Mouse (Mus musculus) adrenal gland, postnatal 14 days (tissue): Measurements from ENCODE around the gene Emc7. TPM values are rescaled to one million over a fixed set of nuclear protein-coding genes. Genes with fewer than 3 reads are reported as not detected.
"Not testable (repeated sequence)": the region's sequence is repeated elsewhere in the genome, so short reads cannot be mapped to it uniquely, and the experiment has no call there.

ENCODE experiments used
- DNase-seq: peaks from one replicate; pipeline ENCODE4 v3.0.0; 2021; ENCODE audit warnings: mixed read lengths
- long read RNA-seq, 2 experiments: library from polyadenylated mRNA; stranded (forward); transcript quantifications; one replicate each; pipeline ENCODE4 v2.0.0; 2021
- total RNA-seq: library from RNA; stranded (reverse); gene quantifications from 2 replicates; pipeline ENCODE4 v1.2.3, GENCODE M21; 2021

Gene Emc7
- 25.1 and 25.5 TPM in 2 replicates for total RNA-seq
- long read RNA-seq, experiment 1, full-length matches to known transcripts, result 125 of 138 reads
- long read RNA-seq, experiment 1, partial matches to known transcripts, result 3 of 138 reads
- long read RNA-seq, experiment 1, other reads (novel, unspliced or antisense), result 10 of 138 reads
- long read RNA-seq, experiment 2, full-length matches to known transcripts, result 108 of 118 reads
- long read RNA-seq, experiment 2, partial matches to known transcripts, result 2 of 118 reads
- long read RNA-seq, experiment 2, other reads (novel, unspliced or antisense), result 8 of 118 reads

DNA sequence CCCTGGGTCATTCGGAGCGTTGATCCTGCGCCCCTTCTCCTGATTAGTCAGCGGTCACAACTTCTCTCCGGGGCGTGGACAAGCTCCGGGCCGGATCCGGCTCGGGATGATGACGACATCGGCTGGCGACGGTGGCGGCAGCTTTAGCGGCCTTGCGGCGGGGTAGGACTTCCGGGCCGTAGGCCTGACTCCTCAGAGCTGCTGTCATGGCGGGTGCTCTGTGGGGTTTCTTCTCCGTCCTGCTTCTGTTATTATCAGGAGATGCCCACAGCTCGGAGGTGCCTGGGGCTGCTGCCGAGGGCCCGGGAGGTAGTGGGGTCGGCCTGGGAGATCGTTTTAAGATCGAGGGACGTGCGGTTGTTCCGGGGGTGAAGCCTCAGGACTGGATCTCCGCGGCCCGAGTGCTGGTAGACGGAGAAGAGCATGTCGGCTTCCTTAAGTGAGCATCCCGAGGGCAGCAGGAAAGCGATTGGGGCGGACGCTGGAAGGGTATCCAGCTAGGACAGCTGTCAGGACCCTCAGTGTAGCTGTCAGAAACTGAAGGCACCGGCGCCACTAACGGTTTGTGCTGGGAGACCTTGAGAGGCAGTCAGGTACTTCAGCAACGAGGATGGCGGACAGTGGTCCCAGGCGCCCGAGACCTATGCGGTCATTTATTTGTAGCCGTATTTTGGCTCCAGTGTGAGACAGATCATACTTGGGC is at the start of gene Emc7:
Gene Emc7 (plus strand): TSS at position 136 of the 703 bp plus-strand sequence.
- DNase-seq, result peak; percentile 100

DNA sequence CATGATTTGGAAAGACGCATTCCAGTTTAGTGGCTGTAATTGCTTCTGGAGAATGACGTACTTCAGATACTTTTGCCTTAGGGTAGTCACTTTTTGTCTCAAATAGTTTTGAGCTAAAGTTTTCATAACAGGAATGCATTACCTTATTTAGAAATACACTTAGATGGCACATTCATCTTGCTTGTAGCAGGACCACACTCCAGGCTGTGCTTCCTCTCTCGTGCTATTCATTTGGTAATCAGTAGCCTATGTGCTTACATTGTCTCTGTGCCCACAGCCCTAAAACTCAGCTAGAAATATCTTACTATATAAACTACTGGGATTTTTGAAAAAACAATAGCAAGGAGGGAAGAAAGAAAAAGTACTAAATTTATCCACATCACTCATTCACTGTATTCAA is 47.8 kb upstream of the Emc7 start:
- no peak for DNase-seq

DNA sequence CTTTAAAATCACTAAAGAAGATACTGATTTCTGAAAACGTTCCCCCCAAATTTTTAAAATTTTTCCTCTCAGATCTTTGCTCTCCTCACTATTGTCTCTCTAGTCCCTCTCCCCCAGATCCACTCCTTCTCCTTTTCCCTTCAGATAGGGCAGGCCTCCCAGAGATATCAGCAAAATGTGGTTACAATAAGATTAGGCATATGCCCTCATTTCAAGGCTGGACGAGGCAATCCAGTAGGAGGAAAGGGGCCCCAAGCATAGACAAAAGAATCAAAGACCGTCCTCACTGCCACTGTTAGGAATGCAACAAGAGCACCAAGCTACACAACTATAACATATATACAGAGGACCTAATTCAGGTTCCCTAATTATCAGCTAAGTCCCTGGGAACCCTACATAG is 29.5 kb upstream of the Emc7 start:
- DNase-seq, result no peak

DNA sequence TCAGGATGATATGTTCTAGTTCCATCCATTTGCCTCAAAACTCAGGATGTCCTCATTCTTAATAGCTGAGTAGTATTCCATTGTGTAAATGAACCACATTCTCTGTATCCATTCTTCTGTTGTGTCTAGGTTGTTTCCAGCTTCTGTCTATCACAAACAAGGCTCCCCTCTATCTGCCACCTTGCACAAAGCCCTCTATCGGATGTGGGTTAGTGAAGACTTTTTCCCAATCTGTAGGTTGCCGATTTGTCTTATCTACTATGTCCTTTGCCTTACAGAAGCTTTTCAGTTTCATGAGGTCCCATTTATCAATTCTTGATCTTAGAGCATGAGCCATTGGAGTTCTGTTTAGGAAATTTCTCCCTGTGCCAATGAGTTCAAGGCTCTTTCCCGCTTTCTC is 26.3 kb upstream of the Emc7 start:
- DNase-seq, result not testable (repeated sequence)

DNA sequence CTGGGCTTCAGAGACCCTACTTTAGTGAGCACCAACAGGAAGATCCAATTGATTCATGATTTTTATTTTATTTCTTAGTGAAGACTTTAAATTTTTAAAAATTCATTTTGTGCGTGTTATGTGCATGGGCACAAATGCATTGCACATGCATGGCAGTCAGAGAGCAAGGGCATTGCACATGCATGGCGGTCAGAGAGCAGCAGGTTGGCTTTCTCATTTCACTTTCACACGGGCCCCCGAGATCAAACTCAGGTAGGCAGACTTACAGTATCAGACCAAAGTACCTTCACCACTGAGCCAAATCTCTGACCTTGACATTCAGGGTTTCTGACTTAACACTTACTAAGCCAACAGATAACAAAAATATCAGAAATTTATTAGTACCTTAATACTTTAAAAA is 25.1 kb upstream of the Emc7 start:
- DNase-seq, result no peak

DNA sequence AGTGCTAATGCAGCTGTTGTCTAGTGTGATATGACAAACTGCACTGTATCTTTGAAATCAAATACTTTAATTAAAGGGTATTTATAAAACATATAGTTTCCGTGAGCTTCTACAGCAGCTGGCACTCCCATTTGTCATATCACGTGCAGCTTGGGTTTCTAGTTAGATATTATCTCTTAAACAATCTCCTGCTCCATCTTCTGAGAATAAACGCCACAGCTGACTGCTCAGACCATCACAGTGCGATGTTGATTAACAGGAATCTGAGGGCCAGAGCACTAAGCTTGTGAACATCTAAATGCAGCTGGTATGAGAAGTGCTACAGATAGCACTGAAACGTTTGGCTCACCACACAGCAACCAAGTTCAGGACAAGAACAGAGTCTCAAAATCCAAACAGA is 24.4 kb upstream of the Emc7 start:
- DNase-seq, result no peak

DNA sequence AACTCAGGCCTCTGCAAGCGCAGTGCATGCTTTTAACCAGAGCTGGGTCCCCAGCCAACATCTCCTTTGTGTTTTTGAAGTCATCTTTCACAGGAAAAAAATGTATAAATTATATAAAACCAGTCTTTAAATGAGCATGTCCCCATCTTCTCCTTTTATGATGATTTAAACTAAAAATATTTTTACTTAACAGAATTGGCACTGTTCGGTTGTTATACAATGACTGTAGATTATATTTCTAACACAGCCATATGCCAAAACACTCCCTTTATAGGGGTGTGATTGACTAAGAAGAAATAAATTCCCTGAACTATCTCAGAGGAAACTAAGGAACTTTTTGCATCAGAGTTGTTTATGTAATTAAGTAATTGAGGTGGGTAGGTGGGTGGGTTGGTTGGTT is 22.3 kb upstream of the Emc7 start:
- no peak for DNase-seq

DNA sequence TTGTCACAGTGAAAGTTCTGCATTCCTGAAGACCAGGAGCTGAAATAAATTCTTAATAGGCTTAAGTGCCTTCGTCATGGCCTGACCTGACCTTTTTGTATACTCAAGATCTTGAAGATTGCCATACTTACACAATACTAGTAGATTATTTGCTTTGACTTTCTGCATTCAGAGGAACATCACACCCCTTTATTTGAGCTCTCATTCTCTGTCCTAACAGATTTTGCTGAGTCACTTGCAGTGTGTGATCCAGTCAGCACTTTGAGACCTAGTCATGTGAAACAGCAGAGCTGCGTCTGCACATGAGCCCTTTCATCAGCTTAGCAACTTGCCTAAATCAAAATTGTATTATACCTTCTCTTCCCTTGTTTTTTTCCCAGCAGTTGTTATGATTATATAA is 21.4 kb upstream of the Emc7 start:
- no peak for DNase-seq

DNA sequence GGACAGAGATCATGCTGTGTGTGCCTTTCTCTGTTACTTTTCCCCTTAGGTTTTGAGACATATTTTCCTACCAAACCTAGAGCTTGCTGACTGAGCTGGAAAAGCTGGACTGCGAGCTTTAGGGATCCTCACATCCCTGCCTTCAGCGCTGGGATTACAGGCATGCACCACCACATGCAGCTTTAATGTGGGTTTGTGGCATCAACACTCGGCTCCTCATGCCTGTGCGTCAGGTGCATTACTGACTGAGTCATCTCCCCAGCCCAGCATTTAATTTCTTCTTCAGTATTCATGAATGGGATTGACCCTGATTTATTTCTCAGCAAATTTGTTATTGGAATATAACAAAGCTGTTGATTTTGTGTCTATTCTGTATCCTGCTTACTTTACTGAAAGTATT is 18.5 kb upstream of the Emc7 start:
- DNase-seq, result no peak

DNA sequence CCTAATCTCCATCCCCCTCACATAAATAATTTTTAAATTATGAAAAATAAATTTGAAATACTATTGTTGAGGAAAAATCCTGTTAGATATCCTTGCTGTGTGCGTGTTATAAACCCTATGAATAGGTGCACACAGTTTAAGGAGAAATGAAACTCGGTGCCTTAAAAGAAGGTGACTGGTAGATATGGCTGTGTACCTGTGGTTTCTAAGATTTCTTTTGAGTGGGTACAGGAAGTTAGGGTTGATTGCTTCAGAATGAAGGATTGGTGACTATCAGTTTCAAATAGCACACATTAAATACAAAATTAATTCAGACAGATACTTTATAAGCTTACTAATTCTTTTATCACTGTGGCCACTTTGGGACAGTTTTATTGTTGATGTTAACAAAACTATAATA is 17.2 kb upstream of the Emc7 start:
- no peak for DNase-seq

DNA sequence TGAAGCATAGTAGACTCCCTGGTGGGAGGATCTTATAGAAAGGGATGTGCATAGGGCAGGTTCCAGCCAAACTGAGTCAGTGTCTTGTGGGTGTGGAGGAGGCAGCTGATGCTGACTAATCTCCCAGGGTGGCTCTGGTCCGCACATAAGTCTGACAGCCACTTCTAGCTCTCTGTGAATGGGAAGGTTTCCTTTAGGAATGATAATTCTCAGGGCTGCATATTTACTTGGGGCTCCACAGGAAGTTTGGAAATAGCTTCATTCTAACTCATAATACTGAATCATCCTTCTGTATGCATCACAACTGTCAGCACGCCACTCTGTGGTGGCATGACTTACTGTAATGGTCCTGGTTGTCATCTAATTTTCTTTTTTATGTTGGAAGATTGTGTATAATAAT is 11.3 kb upstream of the Emc7 start:
- no peak for DNase-seq

DNA sequence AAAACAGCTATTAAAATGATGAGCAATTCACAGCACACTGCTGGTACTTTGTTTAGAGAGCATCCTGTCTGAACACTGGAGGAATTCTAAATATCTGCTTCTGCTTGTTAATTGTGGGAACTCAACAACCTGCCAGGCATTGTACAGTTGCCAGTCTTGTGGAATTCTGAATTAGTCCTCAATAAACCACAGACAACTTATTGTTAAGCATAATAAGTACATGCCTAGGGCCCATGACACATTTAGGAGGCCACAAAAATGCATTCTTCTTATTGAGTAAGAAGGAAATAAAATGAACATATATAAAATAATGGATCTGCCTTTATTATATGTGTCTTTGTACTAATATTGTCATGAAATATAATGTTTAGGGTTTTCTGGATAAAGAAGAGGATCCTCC is 9.3 kb upstream of the Emc7 start:
- no peak for DNase-seq

DNA sequence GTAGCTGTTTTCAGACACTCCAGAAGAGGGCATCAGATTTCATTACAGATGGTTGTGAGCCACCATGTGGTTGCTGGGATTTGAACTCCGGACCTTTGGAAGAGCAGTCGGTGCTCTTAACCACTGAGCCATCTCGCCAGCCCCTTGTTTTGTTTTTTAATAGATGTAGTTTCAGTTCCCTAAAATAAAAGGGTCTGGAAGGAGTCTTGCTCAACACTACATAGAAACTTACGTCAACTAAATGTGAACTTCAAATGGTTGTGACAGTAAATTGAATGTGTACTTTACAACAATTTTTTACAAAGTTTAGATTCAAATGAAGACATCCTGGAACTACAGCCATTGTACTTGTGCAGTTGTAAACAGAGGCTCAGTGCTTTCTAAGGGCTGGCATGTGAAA is 6.8 kb upstream of the Emc7 start:
- DNase-seq, result not testable (repeated sequence)

DNA sequence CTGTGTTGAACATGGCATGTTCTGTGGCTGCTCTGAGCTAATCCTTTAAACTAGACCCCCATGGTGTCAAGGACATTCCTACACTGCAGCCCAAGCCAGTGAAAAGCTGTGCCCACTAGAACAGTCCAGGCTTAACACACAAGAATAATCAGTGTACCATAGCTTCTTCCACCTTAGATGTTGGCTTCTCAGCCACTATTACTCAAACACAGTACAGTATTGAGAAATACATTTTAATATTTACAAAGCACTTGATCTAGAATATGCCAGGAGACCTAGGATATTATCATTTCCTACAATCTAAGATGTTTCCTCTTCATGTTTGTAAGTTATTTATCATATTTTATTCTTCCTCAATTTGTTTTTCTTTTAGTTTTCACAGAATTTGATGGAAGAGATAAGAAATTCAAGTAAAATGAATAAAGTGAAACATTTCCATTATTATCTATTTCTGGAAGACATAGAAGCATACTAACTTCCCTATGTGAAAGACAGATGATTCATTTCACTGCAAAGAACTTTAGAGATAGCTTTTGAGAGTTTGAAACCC is 6.2 kb upstream of the Emc7 start:
- no peak for DNase-seq

DNA sequence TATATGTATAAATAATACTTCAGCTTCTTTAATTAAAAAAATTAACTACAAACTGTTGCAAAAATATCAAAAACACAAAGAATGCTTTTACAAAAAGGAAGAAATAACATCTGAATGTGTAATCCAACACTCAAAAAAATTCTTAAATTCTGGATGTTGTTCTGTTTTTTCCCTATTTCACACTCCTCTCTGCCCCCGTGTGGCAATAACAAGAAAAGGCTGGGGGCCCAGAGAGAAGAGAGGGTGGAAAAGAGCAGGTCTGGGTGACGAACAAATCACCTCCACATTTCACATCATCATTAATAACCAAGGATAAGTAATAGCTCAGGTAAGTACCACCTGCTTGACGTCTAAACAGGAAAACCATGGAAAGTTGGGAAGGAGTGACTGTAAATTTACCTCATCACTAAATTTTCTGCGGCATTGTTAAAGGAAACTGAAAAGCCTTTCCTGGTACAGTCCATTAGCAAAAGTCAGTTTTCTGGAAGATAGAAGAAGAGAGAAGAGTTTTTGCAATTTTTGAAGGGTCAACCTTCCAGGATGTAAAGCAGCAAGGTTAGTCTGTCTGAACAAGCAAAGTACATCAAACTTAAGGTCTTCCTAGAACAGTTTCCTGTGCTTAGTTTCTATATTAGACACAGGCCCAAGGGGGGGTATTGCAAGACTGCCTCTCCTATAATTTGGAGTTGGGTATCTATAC is 5.0 kb upstream of the Emc7 start:
- DNase-seq, result peak; percentile 45

DNA sequence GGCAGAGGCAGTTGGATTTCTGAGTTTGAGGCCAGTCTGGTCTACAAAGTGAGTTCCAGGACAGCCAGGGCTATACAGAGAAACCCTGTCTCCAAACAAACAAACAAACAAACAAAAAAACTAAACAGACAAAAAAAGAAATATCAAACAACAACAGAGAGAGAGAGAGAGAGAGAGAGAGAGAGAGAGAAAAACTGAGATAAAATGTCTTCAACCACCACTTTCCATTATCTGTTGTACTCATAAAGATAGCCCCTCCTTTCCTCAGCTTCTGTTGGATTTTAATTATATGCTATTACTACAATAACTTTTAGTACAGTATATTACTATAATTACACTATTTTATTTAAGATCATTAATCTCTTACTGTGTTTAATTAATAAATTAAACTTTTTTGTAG is 2.3 kb upstream of the Emc7 start:
- DNase-seq, result not testable (repeated sequence)

DNA sequence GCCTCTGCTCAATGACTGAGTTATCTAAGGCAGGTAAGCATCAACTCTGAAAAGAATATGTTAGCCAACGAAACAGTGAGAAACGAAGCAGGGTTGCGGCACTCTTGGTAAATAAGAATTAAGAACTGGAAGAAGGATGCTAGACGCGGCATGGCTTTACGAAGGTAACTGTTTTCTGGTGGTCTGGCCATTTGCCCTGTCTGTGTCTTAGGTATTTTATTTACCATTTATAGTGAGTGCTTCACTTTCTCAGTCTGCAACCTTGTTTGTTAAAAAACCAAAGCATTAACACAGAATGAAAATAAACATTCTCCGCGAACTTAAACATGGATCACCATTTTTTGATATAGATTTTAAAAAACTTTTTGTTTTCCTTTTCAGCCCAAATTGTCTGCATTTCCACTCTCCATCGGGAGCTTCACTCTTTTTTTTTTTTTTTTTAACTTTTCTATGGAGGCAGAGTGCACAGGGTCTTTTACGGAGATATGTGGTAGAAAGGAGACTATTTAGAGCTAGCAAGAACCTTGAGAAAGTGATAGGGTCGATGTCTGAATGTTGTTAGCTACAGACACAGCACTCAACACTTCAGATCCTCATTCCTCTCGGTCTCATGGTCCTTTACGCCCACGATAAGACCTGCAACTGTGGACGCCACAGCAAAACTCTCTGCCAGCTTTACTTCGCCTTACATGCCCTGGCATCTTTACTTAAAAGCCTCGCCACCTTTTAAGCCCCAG is 504 bp upstream of the Emc7 start:
- no peak for DNase-seq

DNA sequence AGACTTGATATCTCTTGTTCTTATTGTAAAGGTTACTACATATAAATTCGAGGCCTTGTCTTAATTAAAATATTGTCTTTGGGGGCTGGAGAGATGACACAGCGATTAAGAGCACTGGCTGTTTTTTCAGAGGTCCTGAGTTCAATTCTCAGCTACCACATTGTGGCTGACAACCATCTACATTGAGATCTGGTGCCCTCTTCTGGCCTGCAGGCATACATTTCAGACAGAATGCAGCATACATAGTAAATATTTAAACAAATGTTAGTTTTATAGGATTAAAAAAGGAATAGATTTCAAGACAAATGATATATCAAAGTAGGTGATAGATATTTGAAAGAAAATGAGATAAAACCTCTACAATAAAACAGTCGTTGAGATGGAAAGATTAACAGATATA is 5.8 kb downstream of the Emc7 start:
- no peak for DNase-seq

DNA sequence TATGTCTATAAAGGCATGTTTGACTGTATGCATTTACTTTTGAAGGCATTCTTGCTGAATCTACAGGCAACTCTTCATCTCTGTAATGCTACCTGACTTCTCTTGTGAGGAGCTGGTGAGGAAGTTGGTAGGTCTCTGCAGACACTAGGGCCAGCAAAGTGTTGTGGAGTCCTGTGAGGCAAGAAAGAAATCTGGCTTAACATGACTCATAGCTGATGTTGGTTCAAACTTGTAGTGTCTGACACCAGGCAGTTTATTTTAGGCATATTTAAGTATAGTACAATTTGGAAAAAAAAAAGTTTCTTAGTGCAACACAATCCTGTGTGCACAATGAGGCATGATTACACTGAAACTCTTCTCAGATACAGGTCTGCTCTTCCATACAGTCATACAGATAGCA is 14.7 kb downstream of the Emc7 start:
- no peak for DNase-seq

DNA sequence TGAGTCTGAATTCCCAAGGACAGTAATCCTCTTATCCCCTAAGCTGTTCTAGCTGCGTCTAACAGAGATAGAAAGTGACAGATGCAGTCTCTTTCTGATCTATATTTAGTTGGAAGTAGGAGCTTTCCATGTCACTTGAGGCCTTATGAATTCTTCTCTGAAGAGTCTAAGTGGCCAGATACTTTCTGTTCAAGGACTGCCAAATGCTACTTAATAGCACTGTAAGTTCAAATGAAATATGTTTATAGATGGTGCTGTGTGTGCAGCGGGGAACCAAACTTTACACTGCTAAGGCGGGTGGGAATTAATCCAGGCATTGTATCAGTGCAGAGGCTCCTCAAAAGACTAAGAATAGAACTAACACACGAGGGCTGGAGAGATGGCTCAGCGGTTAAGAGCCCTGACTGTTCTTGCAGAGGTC is 16.2 kb downstream of the Emc7 start:
- no peak for DNase-seq

DNA sequence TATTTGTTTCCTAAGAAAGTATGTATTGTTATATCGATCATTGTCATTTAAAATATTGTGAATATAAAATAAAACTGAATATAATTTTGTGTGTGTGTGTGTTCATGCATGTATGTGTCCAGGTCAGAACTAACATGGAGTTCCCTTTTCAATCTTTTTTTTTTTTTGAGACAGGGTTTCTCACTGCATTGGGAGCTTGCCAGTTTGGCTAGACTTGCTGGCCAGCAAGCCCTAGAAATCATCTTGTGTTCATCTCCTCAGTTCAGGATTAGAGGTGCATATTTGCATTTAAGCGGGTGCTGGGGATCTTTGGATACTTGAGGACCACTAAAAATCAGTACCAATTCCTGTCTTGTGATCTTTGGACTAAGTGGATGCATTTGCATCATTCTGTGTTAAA is 17.3 kb downstream of the Emc7 start:
- DNase-seq, result no peak

DNA sequence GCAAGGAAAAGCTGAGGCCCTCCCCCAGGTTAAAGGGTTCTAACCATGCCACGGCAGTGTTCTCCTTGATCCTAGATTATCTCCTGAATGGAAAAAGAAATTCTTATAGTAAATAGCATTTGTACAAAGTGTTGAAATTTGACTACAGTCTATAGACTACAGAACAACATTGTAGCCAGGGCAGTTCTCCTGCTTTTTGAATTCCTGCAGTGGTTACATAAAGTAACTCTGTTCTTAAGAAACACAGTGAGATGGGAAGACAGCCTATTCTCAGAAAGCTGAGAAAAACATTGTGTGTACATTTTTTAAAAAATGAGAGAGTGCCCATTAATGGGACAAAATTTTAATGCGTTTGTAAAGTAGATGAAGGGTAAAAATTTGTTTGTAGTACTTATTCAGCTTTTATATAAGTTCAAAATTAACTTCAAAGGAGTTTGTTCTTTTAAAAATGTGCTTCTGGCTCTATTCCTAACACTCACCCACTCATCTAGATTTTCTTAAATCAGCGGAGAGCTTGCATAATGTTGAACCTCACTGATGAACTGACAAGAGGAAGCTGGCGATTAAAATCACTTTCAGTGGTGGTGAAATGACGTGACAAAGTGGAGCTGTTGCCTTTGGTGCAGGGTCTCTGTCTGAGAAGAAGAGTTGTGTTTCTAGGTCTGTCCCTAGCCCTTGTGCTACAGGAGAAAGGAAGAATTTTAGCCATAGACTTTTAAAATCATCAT is 20.4 kb downstream of the Emc7 start:
- no peak for DNase-seq
